Mouse (Mus musculus): ENCODE measurements around the gene Slc27a4. TPM values are rescaled to one million over a fixed set of nuclear protein-coding genes. Genes with fewer than 3 reads are reported as not detected.
"Not testable (repeated sequence)": the region's sequence is repeated elsewhere in the genome, so short reads cannot be mapped to it uniquely, and the experiment has no call there.

Gene Slc27a4
- polyA plus RNA-seq, 1 experiment from 2014 or later, result 11.6 TPM

GRCm38 (mm10) chr2:29781256-29781655 is 21.2 kb upstream of the Slc27a4 start:
- not testable (repeated sequence) for H3K4me3 ChIP-seq (ENCODE audit: low read depth, low read length); H3K27ac ChIP-seq (replicated peaks; ENCODE audit: low read depth, low read length); DNase-seq (ENCODE audit: low spot score); H3K9me3 ChIP-seq (ENCODE audit: control insufficient read depth, low read length); ATAC-seq (ENCODE audit: insufficient number of reproducible peaks, low FRiP score, low TSS enrichment, low read depth); H3K9ac ChIP-seq (ENCODE audit: low read length); H3K27me3 ChIP-seq (ENCODE audit: control insufficient read depth, insufficient read depth, low read length); H3K4me2 ChIP-seq (ENCODE audit: low read depth, severe bottlenecking); H3K4me1 ChIP-seq (ENCODE audit: control insufficient read depth, insufficient read depth, low read length)
- 97% methylated on average over 2 of the region's 2 CpGs for WGBS
- H3K36me3 ChIP-seq (ENCODE audit: control insufficient read depth, insufficient read depth, low read length), result peaks cover 69% of the 10 kb centered on the region

- Histone ChIP-seq H3K9me3 (ENCODE audit: control insufficient read depth, low read length) (peaks cover 8% of the 10 kb centered on the region; the same call in 1 of the 2 replicates), H3K4me3 (ENCODE audit: low read depth, low read length) (no peak overlapping the region), H3K36me3 (ENCODE audit: control insufficient read depth, insufficient read depth, low read length) (peaks cover 49% of the 10 kb centered on the region), H3K9ac (ENCODE audit: low read length) (no peak overlapping the region), H3K27me3 (ENCODE audit: control insufficient read depth, insufficient read depth, low read length) (no peaks in the 10 kb centered on the region), H3K4me2 (ENCODE audit: low read depth, severe bottlenecking) (no peak overlapping the region), H3K27ac (replicated peaks; ENCODE audit: low read depth, low read length) (no peak overlapping the region), H3K4me1 (ENCODE audit: control insufficient read depth, insufficient read depth, low read length) (peaks cover 2% of the 10 kb centered on the region)
- 84% methylated on average over 4 of the region's 4 CpGs for WGBS
- DNase-seq (ENCODE audit: low spot score) (no peak), ATAC-seq (ENCODE audit: insufficient number of reproducible peaks, low FRiP score, low TSS enrichment, low read depth) (no peak)
Measured at GRCm38 (mm10) chr2:29784290-29784689, 18.1 kb upstream of the Slc27a4 start.

- peak within 1 kb of the TSS; percentile 87 for H3K4me3 ChIP-seq (ENCODE audit: low read depth, low read length)
- H3K4me1 ChIP-seq (ENCODE audit: control insufficient read depth, insufficient read depth, low read length), result peaks cover 2% of the 10 kb centered on the region
- peaks cover 26% of the 10 kb centered on the region for H3K36me3 ChIP-seq (ENCODE audit: control insufficient read depth, insufficient read depth, low read length)
- peak; percentile 93 for DNase-seq (ENCODE audit: low spot score)
- no peak within 1 kb of the TSS; the same call in 1 of the 2 replicates for H3K27ac ChIP-seq (replicated peaks; ENCODE audit: low read depth, low read length)
- H3K9me3 ChIP-seq (ENCODE audit: control insufficient read depth, low read length), result 0 out of 2 replicates have a peak, but pooled peaks cover under 1% of the 10 kb centered on the region
- 2% methylated on average over 31 of the region's 31 CpGs for WGBS
- H3K4me2 ChIP-seq (ENCODE audit: low read depth, severe bottlenecking), result peak within 1 kb of the TSS; percentile 76
- peak; percentile 73 for ATAC-seq (ENCODE audit: insufficient number of reproducible peaks, low FRiP score, low TSS enrichment, low read depth)
- peak within 1 kb of the TSS; percentile 74 for H3K9ac ChIP-seq (ENCODE audit: low read length)
- no peaks in the 10 kb centered on the region for H3K27me3 ChIP-seq (ENCODE audit: control insufficient read depth, insufficient read depth, low read length)
Measured at GRCm38 (mm10) chr2:29787104-29787917, 15.1 kb upstream of the Slc27a4 start, which contains the start of gene Coq4. TSS of gene Coq4 (plus strand) at chr2:29787493.

GRCm38 (mm10) chr2:29787937-29788681 is 14.3 kb upstream of the Slc27a4 start, which contains the start of gene Trub2:
TSS of gene Trub2 (minus strand) at chr2:29788502.
- peak within 1 kb of the TSS; percentile 74 for H3K9ac ChIP-seq (ENCODE audit: low read length)
- peak; percentile 61 for ATAC-seq (ENCODE audit: insufficient number of reproducible peaks, low FRiP score, low TSS enrichment, low read depth)
- H3K9me3 ChIP-seq (ENCODE audit: control insufficient read depth, low read length), result no peaks in the 10 kb centered on the region
- DNase-seq (ENCODE audit: low spot score), result peak; percentile 85
- no peak within 1 kb of the TSS; the same call in 1 of the 2 replicates for H3K27ac ChIP-seq (replicated peaks; ENCODE audit: low read depth, low read length)
- H3K4me1 ChIP-seq (ENCODE audit: control insufficient read depth, insufficient read depth, low read length), result peaks cover 2% of the 10 kb centered on the region
- peak within 1 kb of the TSS; percentile 87 for H3K4me3 ChIP-seq (ENCODE audit: low read depth, low read length)
- H3K4me2 ChIP-seq (ENCODE audit: low read depth, severe bottlenecking), result peak within 1 kb of the TSS; percentile 76
- no peaks in the 10 kb centered on the region for H3K27me3 ChIP-seq (ENCODE audit: control insufficient read depth, insufficient read depth, low read length)
- peaks cover 18% of the 10 kb centered on the region for H3K36me3 ChIP-seq (ENCODE audit: control insufficient read depth, insufficient read depth, low read length)
- under 1% methylated on average over 45 of the region's 45 CpGs for WGBS

- H3K9me3 ChIP-seq (ENCODE audit: control insufficient read depth, low read length), result no peaks in the 10 kb centered on the region
- peaks cover 4% of the 10 kb centered on the region; the same call in 1 of the 2 replicates for H3K36me3 ChIP-seq (ENCODE audit: control insufficient read depth, insufficient read depth, low read length)
- DNase-seq (ENCODE audit: low spot score) (no peak), ATAC-seq (ENCODE audit: insufficient number of reproducible peaks, low FRiP score, low TSS enrichment, low read depth) (no peak)
- 97% methylated on average over 2 of the region's 2 CpGs for WGBS
- H3K27me3 ChIP-seq (ENCODE audit: control insufficient read depth, insufficient read depth, low read length), result no peaks in the 10 kb centered on the region
- H3K4me1 ChIP-seq (ENCODE audit: control insufficient read depth, insufficient read depth, low read length), result no peaks in the 10 kb centered on the region; the same call in 1 of the 2 replicates
- H3K27ac ChIP-seq (replicated peaks; ENCODE audit: low read depth, low read length), result no peak overlapping the region
- H3K4me2 ChIP-seq (ENCODE audit: low read depth, severe bottlenecking), result no peak overlapping the region
- H3K9ac ChIP-seq (ENCODE audit: low read length), result no peak overlapping the region
- H3K4me3 ChIP-seq (ENCODE audit: low read depth, low read length), result no peak overlapping the region
Measured at GRCm38 (mm10) chr2:29792772-29793487, 9.5 kb upstream of the Slc27a4 start.

GRCm38 (mm10) chr2:29802827-29803201 is 380 bp downstream of the Slc27a4 start:
- Histone ChIP-seq H3K9ac (ENCODE audit: low read length) (peak overlapping the region; percentile 63), H3K27me3 (ENCODE audit: control insufficient read depth, insufficient read depth, low read length) (no peaks in the 10 kb centered on the region), H3K4me2 (ENCODE audit: low read depth, severe bottlenecking) (peak overlapping the region; percentile 88), H3K36me3 (ENCODE audit: control insufficient read depth, insufficient read depth, low read length) (no peaks in the 10 kb centered on the region), H3K4me3 (ENCODE audit: low read depth, low read length) (peak overlapping the region; percentile 81), H3K27ac (replicated peaks; ENCODE audit: low read depth, low read length) (no peak overlapping the region), H3K9me3 (ENCODE audit: control insufficient read depth, low read length) (no peaks in the 10 kb centered on the region), H3K4me1 (ENCODE audit: control insufficient read depth, insufficient read depth, low read length) (0 out of 2 replicates have a peak, but pooled peaks cover 4% of the 10 kb centered on the region)
- peak; percentile 33 for ATAC-seq (ENCODE audit: insufficient number of reproducible peaks, low FRiP score, low TSS enrichment, low read depth)
- under 1% methylated on average over 39 of the region's 39 CpGs for WGBS
- DNase-seq (ENCODE audit: low spot score), result no peak

GRCm38 (mm10) chr2:29803400-29803831 is 982 bp downstream of the Slc27a4 start:
- 21% methylated on average over 6 of the region's 6 CpGs for WGBS
- H3K27ac ChIP-seq (replicated peaks; ENCODE audit: low read depth, low read length), result no peak overlapping the region

More at GRCm38 (mm10) chr2:29803400-29803831, 982 bp downstream of the Slc27a4 start:
- Histone ChIP-seq H3K4me1 (ENCODE audit: control insufficient read depth, insufficient read depth, low read length) (0 out of 2 replicates have a peak, but pooled peaks cover 4% of the 10 kb centered on the region), H3K9ac (ENCODE audit: low read length) (peak overlapping the region; percentile 63), H3K27me3 (ENCODE audit: control insufficient read depth, insufficient read depth, low read length) (no peaks in the 10 kb centered on the region), H3K9me3 (ENCODE audit: control insufficient read depth, low read length) (no peaks in the 10 kb centered on the region), H3K36me3 (ENCODE audit: control insufficient read depth, insufficient read depth, low read length) (peaks cover 2% of the 10 kb centered on the region; the same call in 1 of the 2 replicates), H3K4me2 (ENCODE audit: low read depth, severe bottlenecking) (peak overlapping the region; percentile 88), H3K4me3 (ENCODE audit: low read depth, low read length) (peak overlapping the region; percentile 81)
- DNase-seq (ENCODE audit: low spot score) (peak; percentile 42), ATAC-seq (ENCODE audit: insufficient number of reproducible peaks, low FRiP score, low TSS enrichment, low read depth) (no peak)
